Mouse (Mus musculus) olfactory bulb, adult 2 months (tissue): Measurements from ENCODE around the gene Apoa4.

Source experiments
- CTCF ChIP-seq: fragments of 200-500 bp; IDR thresholded peaks from 2 replicates; pipeline ENCODE4 v1.5.1; 2012; ENCODE audit warnings: low read depth, mild to moderate bottlenecking, low read length, moderate library complexity; ENCODE audit not compliant: insufficient read depth
- POLR2A ChIP-seq: fragments of 200-500 bp; IDR thresholded peaks from 2 replicates; pipeline ENCODE4 v1.6.1; 2012; ENCODE audit warnings: mild to moderate bottlenecking, low read depth, low read length, moderate library complexity; ENCODE audit not compliant: insufficient read depth

DNA sequence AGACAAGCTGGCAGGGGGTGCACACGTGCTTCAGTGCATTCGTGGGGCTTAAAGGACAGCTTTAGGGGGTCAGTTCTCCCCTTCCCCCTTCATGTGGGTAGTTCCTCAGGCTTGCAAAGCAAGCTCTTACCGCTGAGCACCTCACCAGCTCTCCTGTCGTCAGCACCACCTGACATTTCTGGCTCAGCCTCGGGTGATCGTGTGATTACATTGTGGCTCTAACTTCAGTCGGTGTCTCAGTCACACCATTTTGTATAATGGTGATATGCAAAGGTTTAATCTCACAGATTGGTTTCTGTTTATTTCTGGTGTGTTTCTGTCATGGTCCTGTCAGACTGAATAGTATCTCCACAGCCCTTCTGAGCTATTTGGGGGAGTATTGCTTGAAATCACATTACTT lies 41.6 kb upstream of the Apoa4 start:
- TF ChIP-seq POLR2A (no peak), CTCF (no peak)
